Mouse (Mus musculus): ENCODE measurements around the gene Coa7.
"Not testable (repeated sequence)": the region's sequence is repeated elsewhere in the genome, so short reads cannot be mapped to it uniquely, and the experiment has no call there.

Gene Coa7

DNA sequence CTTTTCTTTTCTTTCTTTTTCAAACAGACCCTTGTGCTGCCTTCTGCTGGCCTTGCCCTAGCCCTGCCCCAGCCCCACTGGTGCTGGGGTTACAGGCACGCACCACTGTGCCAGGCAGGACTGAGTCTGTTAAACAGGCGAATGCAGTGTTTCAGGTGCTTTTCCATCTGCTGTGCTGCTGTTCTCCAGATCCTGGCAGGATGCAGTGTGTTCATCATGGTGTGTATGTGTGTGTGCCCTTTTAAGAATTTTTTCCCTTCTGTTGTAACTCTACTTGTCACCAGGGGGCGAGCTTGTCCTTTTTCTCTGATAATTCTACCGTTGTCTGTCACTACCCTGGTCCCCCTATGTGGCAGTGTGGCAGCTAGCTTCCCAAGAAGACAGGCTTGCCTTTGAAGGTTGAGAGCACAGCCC, 11.3 kb downstream of the Coa7 start:
- DNase-seq (ENCODE audit: low spot score in 2 of 2) = peak; percentile 36 to 44

DNA sequence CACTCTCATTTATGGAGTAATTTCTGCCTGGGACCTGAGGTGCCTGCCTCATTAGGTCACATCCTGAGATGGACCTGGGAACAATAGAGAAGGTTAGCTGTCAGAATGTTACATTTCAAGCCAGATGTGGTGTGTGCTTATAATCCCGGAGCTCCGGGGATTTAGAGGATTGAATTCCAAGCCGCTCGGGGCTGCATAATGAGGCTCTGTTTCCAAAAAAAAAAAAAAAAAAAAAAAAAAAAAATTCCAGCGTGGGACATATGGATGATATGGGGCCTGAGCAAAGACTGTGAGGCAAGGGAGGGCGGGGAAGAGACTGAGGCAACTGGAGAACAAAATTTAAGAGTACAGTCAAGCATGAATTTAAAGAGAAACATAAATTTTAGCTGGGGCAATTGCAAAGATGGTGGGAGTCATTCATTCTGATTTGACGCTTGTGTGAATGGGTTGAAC, 16.7 kb downstream of the Coa7 start:
- no peak for DNase-seq (ENCODE audit: low spot score in 2 of 2)

DNA sequence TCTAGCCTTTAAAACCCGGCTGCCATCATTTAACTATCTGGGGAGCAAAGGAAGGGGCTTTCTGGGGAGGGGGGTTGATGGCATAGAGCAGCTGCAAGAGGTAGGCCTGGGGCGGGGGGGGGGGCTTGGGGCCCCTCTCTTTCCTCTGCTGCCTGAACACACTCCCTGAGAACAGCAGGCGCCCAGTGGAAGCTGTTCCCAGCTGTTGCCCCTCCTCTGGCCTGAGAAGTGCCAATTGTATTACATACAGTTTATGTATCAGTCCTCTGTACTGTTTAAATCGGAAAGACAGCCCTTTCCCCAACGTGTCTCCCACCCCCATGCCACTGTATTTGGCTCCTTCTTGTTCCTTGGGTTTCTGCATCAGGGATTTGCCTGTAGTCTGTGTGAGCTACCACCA, 17.9 kb downstream of the Coa7 start:
- DNase-seq (ENCODE audit: low spot score in 2 of 2) = no peak

DNA sequence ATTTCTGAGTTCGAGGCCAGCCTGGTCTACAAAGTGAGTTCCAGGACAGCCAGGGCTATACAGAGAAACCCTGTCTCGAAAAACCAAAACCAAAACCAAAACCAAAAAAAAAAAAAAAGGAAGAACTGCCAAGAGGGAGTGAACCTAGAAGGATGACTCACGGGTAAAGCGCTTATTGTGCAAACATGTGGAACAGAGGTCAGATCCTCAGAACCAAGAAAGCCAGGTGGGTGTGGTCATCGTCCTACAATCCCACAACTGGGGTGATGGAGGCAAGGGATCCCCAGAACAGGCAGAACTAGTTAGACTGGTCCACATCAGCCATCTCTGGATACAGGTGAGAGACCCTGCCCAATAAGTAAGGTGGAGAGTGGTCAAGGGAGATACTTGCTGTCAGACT, 19.2 kb downstream of the Coa7 start:
- no peak for DNase-seq (ENCODE audit: low spot score in 2 of 2)

DNA sequence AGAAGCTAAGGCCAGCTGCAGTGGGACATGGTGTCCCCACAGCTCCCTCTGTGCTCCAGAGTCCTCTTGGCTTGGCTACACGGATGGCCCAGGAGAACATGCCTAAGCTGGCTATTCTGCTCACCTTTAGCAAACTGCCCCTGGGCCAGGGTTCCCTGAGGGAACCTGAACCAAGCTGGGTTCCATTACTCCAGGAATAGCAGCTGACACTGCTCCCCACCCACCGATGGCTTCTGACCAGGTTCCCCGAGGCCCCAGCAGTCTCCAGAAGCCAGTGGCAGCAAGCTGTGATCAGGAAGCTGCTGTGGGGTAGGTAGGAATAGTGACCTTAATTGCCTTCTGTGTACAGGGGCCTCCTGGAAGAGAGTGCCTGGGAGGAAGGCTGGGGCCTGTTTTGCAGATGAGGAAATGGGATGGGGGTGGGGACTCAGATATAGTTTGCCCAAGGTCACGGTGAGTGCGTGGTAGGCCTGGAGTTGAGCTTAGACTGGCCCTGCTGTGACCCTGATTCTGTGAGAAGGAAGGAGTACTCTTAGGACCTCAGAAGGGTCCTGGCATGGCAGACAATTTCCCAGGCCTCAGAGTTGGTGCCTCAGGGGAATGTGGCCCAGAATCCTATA, 20.4 kb downstream of the Coa7 start:
- no peak for DNase-seq (ENCODE audit: low spot score in 2 of 2)

DNA sequence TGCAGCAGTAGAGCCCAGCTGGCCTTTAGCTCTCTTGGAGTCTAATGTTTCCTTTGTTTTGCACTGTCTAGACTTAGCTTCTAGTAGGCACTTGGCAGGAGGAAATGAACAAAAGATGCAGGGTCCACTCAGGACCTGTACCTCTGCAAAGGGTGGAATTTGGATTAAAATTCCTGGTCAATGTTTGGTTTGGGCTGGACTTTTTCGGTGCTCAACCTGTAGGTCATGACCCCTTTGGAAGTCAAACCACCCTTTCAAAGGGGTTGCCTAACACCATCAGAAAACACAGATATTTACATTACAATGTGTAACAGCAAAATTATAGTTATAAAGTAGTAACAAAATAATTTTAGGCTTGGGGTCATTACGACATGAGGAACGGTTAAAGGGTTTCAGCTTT, 21.1 kb downstream of the Coa7 start:
- no peak for DNase-seq (ENCODE audit: low spot score in 2 of 2)

DNA sequence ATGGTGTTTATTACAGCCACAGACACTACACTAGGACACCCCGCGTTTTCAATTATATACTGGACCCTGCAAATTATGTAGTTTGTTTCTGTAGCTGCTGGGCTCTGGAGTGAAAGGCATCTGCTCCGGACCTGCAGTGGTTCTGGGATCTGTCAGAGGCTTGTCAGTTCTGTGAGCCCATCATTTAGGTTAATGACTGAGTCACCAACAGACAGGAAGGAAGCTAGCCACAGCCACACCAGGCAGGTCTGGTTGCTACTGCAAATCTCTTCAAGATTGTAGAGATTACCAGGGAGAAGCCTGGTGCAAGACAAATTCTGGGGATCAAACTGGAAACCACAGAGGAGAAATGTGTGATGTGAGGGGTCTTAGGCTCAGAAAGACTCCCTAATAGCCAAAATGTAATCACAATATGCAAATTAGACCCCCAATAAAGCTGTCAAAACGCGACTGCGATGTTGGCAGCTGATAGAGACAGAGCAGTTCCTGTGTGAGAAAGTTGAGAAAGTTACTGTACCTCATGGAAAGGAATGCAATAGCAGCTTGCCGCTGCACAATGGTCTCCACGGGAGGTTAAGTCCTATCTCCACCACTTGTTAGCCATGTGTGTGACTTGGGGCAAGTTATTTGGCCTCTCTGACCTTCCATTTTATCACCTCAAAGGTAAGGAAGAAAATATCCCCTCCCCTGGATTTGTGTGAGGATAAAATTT, 22.1 kb downstream of the Coa7 start:
- no peak for DNase-seq (ENCODE audit: low spot score in 2 of 2)

DNA sequence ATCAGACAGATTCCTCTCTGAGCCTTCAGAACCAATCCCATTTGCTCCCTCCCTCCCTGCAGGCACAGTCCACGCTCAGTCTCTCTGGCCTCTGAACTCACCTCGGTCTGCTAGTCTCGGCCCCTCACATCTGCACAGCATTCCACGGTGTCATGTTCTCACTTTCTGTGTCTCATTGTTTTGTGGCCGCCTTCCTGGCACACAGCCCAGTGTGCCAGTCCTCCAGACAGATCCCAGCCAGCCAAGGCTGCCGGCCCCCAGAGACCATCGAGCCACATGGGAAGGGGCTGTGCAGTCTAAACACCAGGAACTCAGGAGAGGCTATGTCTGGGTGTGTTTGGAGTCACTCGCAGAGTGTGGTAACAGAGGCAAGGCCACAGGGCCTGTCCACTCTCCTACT, 22.9 kb downstream of the Coa7 start:
- no peak for DNase-seq (ENCODE audit: low spot score in 2 of 2)

DNA sequence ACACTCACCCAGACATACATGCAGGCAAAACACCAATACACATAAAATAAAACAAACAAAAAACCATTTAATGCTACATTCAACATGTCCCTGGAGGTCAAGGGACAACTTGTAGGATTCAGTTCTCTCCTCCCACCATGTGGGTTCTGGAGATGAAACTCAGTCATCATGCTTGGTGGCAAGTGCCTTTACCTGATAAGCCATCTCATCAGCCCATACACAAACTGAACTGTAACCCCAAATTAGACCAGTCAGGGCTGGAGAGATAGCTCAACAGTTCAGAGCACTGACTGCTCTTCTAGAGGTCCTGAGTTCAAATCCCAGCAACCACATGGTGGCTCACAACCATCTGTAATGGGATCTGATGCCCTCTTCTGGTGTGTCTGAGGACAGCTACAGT, 25.7 kb downstream of the Coa7 start:
- DNase-seq (ENCODE audit: low spot score in 2 of 2) = not testable (repeated sequence)

DNA sequence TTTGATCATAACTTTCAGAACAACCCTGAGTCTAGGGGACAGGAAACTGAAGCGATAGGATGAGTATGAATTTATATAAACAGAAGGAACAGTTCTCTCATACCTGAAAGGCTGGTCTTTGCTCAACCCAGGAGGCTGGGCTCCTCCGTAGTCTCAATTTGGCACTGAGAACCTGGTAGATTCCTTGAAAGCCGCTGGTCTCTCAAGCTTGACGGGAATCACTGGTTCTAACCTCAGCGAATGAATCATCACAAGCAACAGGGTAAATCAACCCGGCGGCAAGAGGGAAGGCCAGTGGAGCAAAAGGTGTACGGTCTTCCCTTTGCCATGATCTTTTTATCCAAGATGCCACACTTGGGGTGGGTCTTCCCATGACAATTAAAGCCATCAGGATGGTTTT, 29.5 kb downstream of the Coa7 start:
- no peak for DNase-seq (ENCODE audit: low spot score in 2 of 2)

DNA sequence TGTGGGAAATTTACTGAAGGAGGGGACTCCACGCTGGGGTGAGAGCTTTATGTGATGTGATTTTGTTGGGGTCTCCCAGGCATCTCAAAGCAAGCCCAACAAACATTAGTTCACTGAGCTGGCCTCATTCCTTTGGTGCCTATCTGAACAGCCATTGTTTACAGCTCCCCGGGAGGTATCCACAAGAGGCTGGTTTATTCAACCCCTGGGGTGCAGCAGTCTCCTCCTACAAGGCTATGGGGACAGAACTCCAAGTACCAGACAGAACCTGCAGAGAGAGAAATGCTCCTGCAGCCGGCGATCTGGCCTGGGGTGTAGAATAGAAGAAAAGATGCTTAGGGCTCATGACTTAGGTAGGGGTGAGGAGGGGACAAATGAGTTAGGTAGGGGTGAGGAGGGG, 30.6 kb downstream of the Coa7 start:
- DNase-seq (ENCODE audit: low spot score in 2 of 2) = no peak

DNA sequence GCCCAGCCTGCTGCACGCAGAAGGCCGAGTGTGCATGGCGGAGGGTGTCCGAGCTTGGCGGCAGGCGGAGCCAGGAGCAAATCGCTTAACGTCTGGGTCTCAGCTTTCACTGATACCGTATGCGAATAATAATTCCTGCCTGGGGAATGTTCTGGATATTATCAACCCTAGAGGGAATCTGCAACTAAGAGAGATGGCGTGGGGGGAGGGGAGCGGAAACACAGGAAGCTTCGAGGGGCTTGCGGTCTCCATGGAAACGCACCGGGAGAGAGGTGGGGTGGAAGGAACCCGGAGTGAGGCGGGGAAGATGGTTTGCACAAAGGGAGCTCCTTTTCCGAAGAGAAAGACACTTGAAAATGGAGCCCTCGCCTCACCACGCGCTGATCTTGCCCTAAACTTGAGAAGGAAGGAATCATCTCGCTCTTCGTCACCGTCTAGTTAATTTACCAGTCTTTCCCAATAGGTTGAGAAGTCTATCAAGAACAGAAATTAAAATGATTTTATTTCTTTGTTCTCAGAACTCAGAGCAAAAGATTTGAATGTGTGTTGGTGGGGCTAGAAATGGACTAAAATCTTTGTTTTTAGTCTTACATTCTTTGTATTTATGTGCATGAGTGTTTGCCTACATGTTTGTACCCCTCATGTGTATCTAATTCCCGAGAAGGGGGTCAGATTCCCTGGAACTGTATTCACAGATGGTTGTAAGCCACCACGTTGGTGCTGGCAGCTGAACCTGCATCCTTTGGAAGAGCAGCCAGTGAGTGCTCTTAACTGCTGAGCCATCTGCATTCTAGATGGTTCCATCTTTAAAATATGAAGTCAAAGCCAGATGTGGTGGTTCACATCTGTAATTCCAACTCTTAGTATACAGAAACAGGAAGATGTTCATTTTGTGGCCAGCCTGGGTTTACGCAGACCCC, 32.5 kb downstream of the Coa7 start:
- DNase-seq (ENCODE audit: low spot score in 2 of 2) = peak; percentile 22 to 39

DNA sequence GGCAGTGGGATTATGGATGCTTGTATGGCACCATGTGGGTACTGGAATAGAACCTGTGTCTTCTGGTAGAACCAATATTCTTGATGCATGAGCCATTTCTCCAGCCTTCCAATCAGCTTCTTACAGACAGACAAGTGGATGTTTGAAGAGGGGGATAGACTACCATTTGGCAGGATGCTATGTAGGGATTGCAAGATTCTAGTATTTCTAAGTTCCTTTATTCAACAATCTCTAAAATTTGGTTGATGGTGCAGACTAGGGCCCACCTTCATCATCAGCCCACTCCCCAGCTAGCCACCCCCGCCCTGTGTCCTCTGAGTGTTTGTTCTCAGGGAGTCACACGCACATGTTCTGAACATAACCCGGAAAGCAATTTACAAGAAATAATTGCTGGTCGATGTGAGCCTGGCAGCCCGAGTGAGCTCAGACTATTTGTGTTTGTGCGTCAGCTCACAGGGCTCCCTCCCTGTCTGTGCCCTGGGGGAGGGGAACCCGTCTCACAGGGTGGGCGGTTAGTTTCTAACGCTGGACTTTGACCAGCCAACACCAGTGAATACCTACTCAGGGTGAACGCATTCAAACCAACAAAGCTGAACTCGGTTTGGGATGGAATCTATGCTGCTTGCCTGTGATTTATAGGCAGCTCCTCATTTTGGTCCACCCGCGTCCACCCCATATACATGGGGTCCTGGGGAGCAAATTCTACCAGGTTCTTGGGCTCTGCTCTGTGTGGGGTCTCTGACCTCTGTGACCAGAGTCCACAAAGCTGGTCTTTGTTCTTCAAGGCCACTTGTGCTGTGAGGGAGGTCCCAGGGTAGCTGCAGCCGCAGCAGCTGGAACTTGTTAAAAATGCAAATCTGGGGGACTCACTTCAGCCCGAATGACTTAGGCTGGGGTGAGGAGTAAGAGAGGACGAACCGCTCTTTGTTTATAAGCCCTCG, 34.7 kb downstream of the Coa7 start:
- DNase-seq (ENCODE audit: low spot score in 2 of 2) = no peak

DNA sequence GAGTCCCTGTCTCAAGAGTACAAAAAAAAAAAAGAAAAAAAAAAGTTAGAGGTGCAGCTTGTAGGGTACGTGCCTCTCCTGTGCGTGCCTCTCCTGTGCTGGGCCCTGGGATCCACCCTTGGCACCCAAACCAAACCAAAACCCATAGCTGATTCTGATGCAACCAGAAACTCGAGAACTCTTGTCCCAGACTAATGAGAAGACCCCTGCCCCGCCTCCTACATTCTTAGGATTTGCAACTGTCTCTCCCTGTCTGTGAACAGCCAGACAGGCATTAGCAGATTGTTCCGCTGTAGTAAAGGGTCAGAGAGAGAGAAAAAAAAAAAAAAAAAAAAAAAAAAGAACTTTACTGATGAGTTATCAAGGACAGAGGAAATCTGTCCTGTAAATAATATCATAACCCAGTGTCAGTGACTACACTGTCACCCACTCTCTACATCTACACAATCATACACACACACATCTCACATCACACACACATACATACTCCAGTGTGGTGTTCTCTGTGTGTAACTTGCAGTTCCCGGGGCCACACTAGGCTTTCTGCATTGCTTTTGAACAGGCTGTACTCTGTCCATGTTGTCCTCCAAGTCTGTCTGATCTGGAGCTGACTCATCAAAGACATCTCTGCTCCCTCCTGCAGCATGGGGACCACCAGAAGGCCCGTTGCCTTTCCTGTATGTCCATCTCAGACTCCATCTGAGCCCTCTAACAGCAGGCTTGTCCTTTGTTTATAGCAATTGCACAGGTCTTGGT, 35.6 kb downstream of the Coa7 start:
- no peak for DNase-seq (ENCODE audit: low spot score in 2 of 2)

DNA sequence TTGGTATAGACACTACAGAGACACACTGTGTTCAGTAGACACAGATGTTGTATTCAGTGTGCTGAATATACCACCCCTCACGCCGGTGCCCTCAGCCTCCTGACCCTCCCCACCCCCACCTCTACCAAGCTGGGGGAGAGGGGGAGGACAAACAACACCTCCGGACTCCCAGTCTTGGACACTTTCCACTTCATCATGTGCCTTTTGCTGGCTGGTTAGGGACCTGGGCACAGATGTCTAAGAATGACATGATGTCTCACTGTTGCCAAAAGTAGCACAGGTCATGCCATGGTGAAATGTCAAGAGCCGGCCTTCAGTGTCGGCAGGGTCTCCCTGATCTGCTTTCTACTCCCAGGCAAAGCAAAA, 36.2 kb downstream of the Coa7 start:
- no peak for DNase-seq (ENCODE audit: low spot score in 2 of 2)

DNA sequence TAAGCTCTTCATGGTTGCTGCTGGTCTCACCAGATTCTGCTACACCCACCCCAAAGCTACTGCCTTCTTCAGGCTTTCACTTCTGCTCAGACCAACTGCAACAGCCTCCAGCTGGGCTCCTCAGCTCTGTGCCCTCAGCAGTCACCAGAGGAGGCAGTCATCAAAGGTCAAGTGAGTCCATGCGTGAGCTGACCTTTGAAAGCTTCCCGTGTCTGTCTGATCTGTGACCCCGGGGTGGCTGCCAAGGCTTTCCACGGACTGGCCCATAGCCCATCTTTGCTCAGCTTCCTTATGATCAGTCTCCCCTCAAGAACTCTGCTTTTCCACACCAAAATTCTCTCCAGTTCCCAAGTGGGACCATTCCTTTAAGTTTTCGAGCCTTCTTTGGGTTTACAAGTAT, 41.3 kb downstream of the Coa7 start:
- DNase-seq (ENCODE audit: low spot score in 2 of 2) = no peak

DNA sequence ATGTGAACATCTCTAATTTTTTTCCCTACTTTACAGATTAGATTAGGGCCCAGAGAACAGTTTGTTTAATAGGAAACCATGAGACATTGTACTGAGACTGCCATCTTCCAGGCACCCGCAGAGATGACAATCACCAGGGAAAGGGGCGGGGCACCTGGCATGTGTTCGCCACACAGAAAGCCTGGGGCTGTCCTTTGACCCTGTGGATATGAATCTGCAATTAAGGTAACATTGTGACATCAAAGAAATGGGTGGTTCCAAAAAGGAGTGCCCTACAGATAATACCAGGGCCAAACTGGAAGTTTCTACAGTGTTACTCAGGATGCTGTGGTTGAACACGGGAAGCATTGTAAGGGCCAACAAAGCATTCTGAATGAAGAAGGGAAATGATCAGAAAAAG, 42.5 kb downstream of the Coa7 start:
- no peak for DNase-seq (ENCODE audit: low spot score in 2 of 2)

DNA sequence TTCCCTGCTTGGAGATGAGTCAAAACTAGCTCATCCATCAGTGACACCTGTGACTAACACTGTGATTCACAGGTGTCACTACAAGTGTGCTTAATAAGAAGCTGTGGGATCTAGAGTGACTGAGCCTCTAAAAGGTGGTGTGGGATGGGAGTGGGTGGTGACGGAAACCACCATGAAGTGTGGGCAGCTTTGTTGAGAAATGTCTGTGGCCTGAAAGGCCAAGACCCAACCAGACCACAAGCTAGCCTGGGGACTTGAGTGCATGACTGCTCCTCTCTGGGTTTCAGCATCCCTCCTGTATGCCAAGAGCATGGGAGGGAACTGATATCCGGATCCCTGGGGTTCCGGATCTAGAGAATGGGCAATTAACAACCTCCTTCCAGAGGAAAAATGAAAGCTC, 43.5 kb downstream of the Coa7 start:
- no peak for DNase-seq (ENCODE audit: low spot score in 2 of 2)

DNA sequence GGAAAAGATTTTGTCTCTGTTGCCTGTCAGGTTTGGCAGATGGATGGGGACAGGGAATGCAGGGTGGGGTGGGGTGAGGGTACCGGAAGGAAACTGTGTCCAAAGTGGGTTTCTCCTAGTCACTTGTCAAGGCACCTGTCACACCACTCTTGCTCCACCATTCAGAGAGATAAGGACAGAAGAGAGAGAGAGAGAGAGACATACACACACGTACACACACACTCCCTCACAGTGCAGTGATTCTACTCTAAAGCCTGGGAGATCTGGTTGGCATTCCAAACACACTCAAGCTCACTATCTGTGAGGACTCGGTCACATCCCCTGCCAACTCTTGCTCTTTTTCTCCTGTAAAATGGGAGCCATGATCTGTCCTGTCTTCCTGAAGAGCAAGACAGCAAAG, 44.2 kb downstream of the Coa7 start:
- DNase-seq (ENCODE audit: low spot score in 2 of 2) = no peak

DNA sequence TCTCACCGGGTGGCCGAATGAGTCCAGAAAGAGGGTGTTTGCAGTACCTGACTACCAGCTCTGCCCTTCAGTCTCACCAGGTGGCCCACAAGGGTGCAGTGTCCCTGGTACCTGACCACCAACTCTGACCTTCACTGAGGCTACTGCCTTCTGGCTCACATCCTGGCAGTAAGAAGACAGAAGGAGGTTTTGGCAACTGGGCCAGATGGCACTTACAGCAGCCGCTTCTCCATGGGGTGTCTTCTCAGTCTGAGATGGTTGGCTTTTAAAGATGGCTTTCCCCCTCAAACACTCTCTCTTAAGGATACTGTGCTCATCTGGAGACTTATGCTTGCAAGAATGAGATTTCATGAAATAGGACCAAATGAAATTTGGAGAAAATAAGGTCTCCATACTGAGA, 51.5 kb downstream of the Coa7 start:
- no peak for DNase-seq (ENCODE audit: low spot score in 2 of 2)

DNA sequence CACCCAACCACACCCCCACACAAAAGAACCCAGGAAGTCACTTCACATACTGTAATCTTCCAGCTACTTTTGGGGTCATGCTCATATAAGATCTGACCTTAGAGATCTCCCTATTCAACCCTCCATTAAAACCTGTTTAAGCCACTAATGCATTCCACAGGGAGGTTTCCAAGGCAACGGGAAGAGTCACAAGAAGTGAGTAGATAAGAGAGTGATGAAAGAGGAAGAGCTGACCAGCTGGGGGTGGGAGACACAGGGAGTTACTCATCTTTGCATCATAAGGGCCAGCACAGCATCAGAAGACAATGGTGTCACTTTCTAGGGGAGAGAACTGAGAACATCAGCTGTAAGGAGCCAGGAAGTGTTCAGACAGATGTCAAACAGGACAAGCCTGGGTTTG, 52.2 kb downstream of the Coa7 start:
- no peak for DNase-seq (ENCODE audit: low spot score in 2 of 2)

Data from frontal cortex, postnatal 25 days (tissue).